Mouse (Mus musculus): Measurements from ENCODE around the gene H2afv. TPM values are rescaled to one million over a fixed set of nuclear protein-coding genes. Genes with fewer than 3 reads are reported as not detected.
"Not testable (repeated sequence)": the region's sequence is repeated elsewhere in the genome, so short reads cannot be mapped to it uniquely, and the experiment has no call there.

Gene H2afv
- polyA plus RNA-seq, 1 experiment from 2014 or later: 581 TPM

DNA sequence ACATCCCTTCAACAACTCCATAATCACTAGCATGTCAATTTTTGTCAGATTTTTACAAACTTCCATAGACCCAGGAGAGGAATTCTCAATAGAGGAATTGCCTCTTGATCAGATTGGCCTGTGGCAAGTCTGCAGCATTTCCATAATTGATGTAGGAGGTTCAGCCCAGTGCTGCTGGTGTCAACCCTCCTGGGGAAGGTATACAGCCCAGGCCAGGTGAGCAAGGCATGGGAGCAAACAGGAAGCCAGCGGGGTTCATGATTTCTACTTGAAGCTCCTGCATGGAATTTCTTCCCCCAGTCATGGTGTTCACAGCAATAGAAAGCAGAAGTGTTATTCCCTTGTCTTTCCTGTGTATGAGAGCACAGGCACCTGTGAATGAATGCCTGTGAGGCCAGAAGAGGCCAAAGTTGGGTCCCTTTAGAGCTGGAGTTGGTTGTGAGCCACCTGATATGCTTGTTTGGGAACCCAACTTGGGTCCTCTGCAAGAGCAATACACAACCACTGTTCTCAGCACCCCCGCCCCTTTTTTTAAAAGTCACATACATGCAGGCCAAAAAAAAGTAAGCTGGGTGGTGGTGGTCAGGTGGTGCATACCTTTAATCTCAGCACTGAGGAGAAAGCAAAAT is 23.4 kb downstream of the H2afv start:
- no peak for ATAC-seq (ENCODE audit: low read depth)
- peaks cover 34% of the 10 kb centered on the region for H3K36me3 ChIP-seq (ENCODE audit: control insufficient read depth, insufficient read depth, low read length)
- no peaks in the 10 kb centered on the region for H3K27me3 ChIP-seq (ENCODE audit: control insufficient read depth, insufficient read depth, low read depth, low read length)

DNA sequence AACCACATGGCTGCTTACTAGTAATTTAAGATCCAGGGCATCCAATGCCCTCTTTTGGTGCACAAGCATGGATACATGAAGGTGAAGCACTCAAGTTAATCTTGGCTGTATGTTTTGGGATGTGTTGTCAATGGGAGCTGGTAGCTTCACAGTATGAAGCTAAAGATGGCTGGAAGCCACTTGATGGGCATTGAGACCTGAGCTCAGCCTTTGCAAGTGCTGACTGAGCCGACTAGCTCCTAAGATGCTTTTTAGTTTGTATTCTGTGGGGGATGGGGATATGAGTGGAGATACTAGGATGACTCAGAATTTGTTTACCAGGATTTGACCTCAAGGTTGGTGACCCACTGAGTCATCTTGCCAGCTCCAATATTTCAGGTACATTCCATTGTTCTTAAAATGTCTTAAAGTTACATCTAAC is 23.9 kb downstream of the H2afv start:
- no peaks in the 10 kb centered on the region for H3K9me3 ChIP-seq (ENCODE audit: control insufficient read depth, low read length)
- no peak overlapping the region for H3K9ac ChIP-seq (ENCODE audit: low read length)
- H3K4me3 ChIP-seq (ENCODE audit: low read length): no peak overlapping the region
- no peak overlapping the region for H3K4me2 ChIP-seq (ENCODE audit: low read depth, low read length)
- no peak overlapping the region for H3K27ac ChIP-seq (ENCODE audit: low read length)
- no peaks in the 10 kb centered on the region for H3K27me3 ChIP-seq (ENCODE audit: control insufficient read depth, insufficient read depth, low read depth, low read length)
- peaks cover 31% of the 10 kb centered on the region for H3K36me3 ChIP-seq (ENCODE audit: control insufficient read depth, insufficient read depth, low read length)
- H3K4me1 ChIP-seq (replicated peaks; ENCODE audit: control insufficient read depth, insufficient read depth, low read length): peaks cover 6% of the 10 kb centered on the region
- no peak for ATAC-seq (ENCODE audit: low read depth)
- 8% methylated on average over 1 of the region's 1 CpGs for WGBS

More for the DNA sequence above, 23.4 kb downstream of the H2afv start:
- Histone ChIP-seq H3K9me3 (ENCODE audit: control insufficient read depth, low read length) (no peaks in the 10 kb centered on the region), H3K4me2 (ENCODE audit: low read depth, low read length) (no peak overlapping the region), H3K4me3 (ENCODE audit: low read length) (no peak overlapping the region), H3K9ac (ENCODE audit: low read length) (no peak overlapping the region), H3K27ac (ENCODE audit: low read length) (no peak overlapping the region), H3K4me1 (replicated peaks; ENCODE audit: control insufficient read depth, insufficient read depth, low read length) (peaks cover 6% of the 10 kb centered on the region)
- WGBS: 69% methylated on average over 2 of the region's 2 CpGs

DNA sequence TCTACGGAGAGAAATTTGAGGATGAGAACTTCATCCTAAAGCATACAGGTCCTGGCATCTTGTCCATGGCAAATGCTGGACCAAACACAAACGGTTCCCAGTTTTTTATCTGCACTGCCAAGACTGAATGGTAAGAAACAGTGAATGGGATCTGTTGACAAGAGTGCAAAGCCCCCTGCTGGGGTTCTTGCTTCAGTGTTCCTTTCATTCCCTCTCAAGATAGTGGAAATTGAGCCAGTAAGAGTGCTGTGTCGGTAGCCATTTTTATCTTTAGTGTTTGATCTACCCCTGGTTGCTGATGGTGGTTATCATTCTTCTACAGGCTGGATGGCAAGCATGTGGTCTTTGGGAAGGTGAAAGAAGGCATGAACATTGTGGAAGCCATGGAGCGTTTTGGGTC is 25.1 kb downstream of the H2afv start:
- H3K4me3 ChIP-seq (ENCODE audit: low read length); H3K9me3 ChIP-seq (ENCODE audit: control insufficient read depth, low read length); H3K4me2 ChIP-seq (ENCODE audit: low read depth, low read length); ATAC-seq (ENCODE audit: low read depth); H3K9ac ChIP-seq (ENCODE audit: low read length); H3K27me3 ChIP-seq (ENCODE audit: control insufficient read depth, insufficient read depth, low read depth, low read length); H3K27ac ChIP-seq (ENCODE audit: low read length): not testable (repeated sequence)
- H3K4me1 ChIP-seq (replicated peaks; ENCODE audit: control insufficient read depth, insufficient read depth, low read length): peaks cover 15% of the 10 kb centered on the region
- H3K36me3 ChIP-seq (ENCODE audit: control insufficient read depth, insufficient read depth, low read length): peaks cover 25% of the 10 kb centered on the region
- 62% methylated on average over 4 of the region's 4 CpGs for WGBS

DNA sequence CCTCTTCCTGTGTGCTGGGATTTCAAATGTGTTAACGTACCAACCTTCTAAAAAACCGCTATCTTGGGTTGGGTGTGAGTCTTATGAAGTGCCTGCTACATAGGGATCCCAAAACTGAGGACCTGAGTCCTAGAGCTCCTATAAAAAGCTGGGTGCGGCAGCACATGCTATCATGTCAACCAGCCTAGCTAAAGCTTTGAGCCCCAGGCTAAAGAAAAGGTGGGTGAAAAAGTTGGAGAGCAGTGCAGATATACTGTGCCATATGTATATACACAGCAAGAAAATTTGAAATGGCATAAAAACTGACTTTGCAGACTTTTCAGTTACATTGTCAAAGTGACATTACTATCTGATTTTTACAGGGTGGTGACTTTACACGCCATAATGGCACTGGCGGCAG is 25.5 kb downstream of the H2afv start:
- WGBS: 72% methylated on average over 5 of the region's 5 CpGs
- H3K27ac ChIP-seq (ENCODE audit: low read length): no peak overlapping the region
- H3K4me3 ChIP-seq (ENCODE audit: low read length): no peak overlapping the region
- H3K4me2 ChIP-seq (ENCODE audit: low read depth, low read length): no peak overlapping the region; the same call in 1 of the 2 replicates
- no peaks in the 10 kb centered on the region for H3K27me3 ChIP-seq (ENCODE audit: control insufficient read depth, insufficient read depth, low read depth, low read length)
- H3K9ac ChIP-seq (ENCODE audit: low read length): no peak overlapping the region
- peaks cover 25% of the 10 kb centered on the region for H3K36me3 ChIP-seq (ENCODE audit: control insufficient read depth, insufficient read depth, low read length)
- ATAC-seq (ENCODE audit: low read depth): no peak
- no peaks in the 10 kb centered on the region for H3K9me3 ChIP-seq (ENCODE audit: control insufficient read depth, low read length)
- H3K4me1 ChIP-seq (replicated peaks; ENCODE audit: control insufficient read depth, insufficient read depth, low read length): peaks cover 15% of the 10 kb centered on the region

DNA sequence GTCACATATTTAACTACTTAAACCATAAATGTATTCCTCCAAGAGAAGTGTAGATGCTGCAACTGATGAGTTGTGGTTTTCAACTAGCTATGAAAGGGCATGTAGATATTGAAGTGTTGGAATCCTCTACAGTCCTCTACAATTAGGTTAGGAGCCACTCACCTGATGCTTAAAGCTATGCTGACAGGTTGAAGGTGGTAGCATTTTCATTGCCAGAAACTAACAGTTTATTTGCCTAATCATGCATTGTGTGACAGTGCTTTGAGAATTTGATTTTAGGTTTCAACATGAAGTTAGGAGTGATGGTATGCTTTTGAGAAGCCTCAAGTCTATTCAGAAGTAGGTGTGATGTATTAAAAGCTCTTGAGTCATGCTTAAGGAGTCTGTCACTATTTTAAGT is 26.8 kb downstream of the H2afv start:
- Histone ChIP-seq H3K27me3 (ENCODE audit: control insufficient read depth, insufficient read depth, low read depth, low read length) (no peaks in the 10 kb centered on the region), H3K27ac (ENCODE audit: low read length) (no peak overlapping the region; the same call in 1 of the 2 replicates), H3K9me3 (ENCODE audit: control insufficient read depth, low read length) (no peaks in the 10 kb centered on the region), H3K9ac (ENCODE audit: low read length) (peak overlapping the region; percentile 97), H3K4me1 (replicated peaks; ENCODE audit: control insufficient read depth, insufficient read depth, low read length) (peaks cover 15% of the 10 kb centered on the region), H3K36me3 (ENCODE audit: control insufficient read depth, insufficient read depth, low read length) (peaks cover 25% of the 10 kb centered on the region), H3K4me3 (ENCODE audit: low read length) (peak overlapping the region; percentile 98), H3K4me2 (ENCODE audit: low read depth, low read length) (peak overlapping the region; percentile 98)
- no peak for ATAC-seq (ENCODE audit: low read depth)

DNA sequence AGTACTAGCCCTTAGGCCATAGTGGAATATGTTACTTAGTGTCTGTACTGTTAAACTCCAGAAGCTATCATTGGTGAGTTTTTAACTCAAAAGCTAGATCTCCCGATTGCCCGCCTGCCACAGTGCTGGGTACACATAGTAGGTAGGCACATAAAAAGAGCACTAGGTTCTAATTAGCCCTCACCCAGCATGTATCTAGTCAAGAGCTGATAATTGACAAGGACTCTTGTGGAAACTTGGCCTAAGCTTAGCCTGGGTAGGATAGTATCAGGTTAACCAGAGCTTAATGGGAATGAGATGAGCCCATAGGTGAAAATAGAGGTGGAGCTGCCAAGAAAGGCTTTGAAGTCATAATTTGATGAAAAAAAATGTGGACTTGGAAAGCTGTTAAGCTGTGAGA is 27.2 kb downstream of the H2afv start:
- peak overlapping the region; percentile 98 for H3K27ac ChIP-seq (ENCODE audit: low read length)
- ATAC-seq (ENCODE audit: low read depth): no peak

DNA sequence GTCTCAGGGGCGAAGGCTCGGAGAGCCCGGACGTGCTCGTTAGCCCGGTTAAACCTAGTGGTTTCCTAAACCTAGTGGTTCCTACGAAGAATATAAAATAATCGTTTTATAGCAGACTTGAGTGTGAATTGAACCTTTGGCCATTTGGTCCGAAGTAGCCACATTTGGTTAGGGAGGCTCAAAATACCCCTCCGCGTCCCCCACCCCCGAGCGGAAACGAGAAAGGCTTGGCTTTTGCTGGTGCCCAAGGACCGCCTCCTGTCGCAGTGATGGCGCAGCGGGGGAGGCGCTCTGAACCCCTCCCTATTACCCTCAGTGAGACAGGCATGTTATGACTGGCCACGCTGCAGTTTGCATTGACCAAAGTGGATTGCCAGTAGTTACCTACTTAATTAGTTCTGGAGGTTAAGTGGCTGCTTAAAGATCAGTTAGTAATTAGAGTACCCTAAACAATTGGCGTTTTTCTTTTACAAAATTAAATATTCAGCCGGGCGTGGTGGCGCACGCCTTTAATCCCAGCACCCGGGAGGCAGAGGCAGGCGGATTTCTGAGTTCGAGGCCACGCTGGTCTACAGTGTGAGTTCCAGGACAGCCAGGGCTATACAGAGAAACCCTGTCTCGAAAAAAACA is 27.7 kb downstream of the H2afv start:
- Histone ChIP-seq H3K9me3 (ENCODE audit: control insufficient read depth, low read length) (no peaks in the 10 kb centered on the region), H3K36me3 (ENCODE audit: control insufficient read depth, insufficient read depth, low read length) (peaks cover 25% of the 10 kb centered on the region), H3K4me1 (replicated peaks; ENCODE audit: control insufficient read depth, insufficient read depth, low read length) (peaks cover 15% of the 10 kb centered on the region), H3K27ac (ENCODE audit: low read length) (peak overlapping the region; percentile 98), H3K9ac (ENCODE audit: low read length) (peak overlapping the region; percentile 97), H3K27me3 (ENCODE audit: control insufficient read depth, insufficient read depth, low read depth, low read length) (no peaks in the 10 kb centered on the region), H3K4me3 (ENCODE audit: low read length) (peak overlapping the region; percentile 98), H3K4me2 (ENCODE audit: low read depth, low read length) (peak overlapping the region; percentile 98)
- ATAC-seq (ENCODE audit: low read depth): peak; percentile 61
- WGBS: under 1% methylated on average over 30 of the region's 30 CpGs

More for the DNA sequence above, 27.2 kb downstream of the H2afv start:
- peaks cover 25% of the 10 kb centered on the region for H3K36me3 ChIP-seq (ENCODE audit: control insufficient read depth, insufficient read depth, low read length)
- H3K9ac ChIP-seq (ENCODE audit: low read length): peak overlapping the region; percentile 97
- WGBS: 31% methylated on average over 2 of the region's 2 CpGs
- H3K27me3 ChIP-seq (ENCODE audit: control insufficient read depth, insufficient read depth, low read depth, low read length): no peaks in the 10 kb centered on the region
- peaks cover 15% of the 10 kb centered on the region for H3K4me1 ChIP-seq (replicated peaks; ENCODE audit: control insufficient read depth, insufficient read depth, low read length)
- H3K4me2 ChIP-seq (ENCODE audit: low read depth, low read length): peak overlapping the region; percentile 98
- no peaks in the 10 kb centered on the region for H3K9me3 ChIP-seq (ENCODE audit: control insufficient read depth, low read length)
- peak overlapping the region; percentile 98 for H3K4me3 ChIP-seq (ENCODE audit: low read length)

DNA sequence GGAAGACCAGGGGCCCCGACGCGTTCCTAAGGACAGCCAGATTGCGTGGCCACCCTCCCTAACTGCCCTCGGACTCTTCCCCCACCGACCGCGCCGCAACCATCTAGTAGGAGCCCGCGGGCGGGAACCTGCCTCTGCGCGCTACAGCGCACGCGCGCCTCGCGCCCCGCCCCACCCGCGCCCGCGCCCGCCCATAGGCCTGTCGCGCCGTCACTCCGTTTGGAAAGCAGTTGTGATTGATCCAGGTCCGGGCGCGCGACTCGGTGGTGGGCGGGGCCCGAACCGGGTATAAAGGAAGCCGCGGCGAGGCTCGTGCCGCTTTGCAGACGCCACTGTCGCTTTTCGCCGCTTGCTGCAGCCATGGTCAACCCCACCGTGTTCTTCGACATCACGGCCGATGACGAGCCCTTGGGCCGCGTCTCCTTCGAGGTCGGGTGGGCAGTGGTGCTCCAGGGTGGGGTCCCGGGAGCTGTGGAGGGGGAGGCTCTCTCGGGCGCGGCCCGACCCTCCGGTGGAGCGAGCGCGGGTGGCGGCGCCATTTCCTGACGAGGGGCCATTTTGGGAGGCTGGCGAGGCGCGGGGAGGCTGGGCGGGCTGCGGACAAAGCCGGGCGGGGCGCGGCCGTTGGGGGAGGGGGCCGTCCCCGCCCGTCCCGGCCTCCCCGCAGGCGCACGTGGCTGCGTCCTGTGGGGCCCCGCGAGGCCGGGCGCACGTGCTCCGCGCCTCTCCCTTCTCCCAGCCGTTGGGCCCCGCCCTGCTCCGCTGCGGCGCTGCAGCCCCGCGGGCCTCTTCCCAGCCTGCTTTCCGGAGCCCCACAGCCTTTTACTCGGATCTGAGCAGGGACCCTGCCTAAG is 28.5 kb downstream of the H2afv start:
- Histone ChIP-seq H3K27ac (ENCODE audit: low read length) (peak overlapping the region; percentile 98), H3K36me3 (ENCODE audit: control insufficient read depth, insufficient read depth, low read length) (peaks cover 20% of the 10 kb centered on the region), H3K27me3 (ENCODE audit: control insufficient read depth, insufficient read depth, low read depth, low read length) (no peaks in the 10 kb centered on the region), H3K4me1 (replicated peaks; ENCODE audit: control insufficient read depth, insufficient read depth, low read length) (peaks cover 15% of the 10 kb centered on the region), H3K9ac (ENCODE audit: low read length) (peak overlapping the region; percentile 97), H3K4me2 (ENCODE audit: low read depth, low read length) (peak overlapping the region; percentile 98), H3K4me3 (ENCODE audit: low read length) (peak overlapping the region; percentile 98), H3K9me3 (ENCODE audit: control insufficient read depth, low read length) (no peaks in the 10 kb centered on the region)
- ATAC-seq (ENCODE audit: low read depth): peak; percentile 96
- under 1% methylated on average over 83 of the region's 102 CpGs for WGBS
